Mouse (Mus musculus) adrenal gland, adult 2 months (tissue): ENCODE measurements around the gene Tbc1d16. TPM values are rescaled to one million over a fixed set of nuclear protein-coding genes. Genes with fewer than 3 reads are reported as not detected.
A peak's percentile ranks its signal among the peaks of the same experiment; 100 is the strongest.

Source experiments
- DNase-seq: peaks from one replicate; pipeline ENCODE4 v3.0.0; 2021
- polyA plus RNA-seq: library from polyadenylated mRNA; depleted of rRNA; stranded (reverse); fragments of >200 nt; gene quantifications from 2 replicates; pipeline ENCODE4 v1.2.3, GENCODE M21; 2012
- total RNA-seq, 2 experiments: library from RNA; stranded (reverse); gene quantifications; 2 replicates each; pipeline ENCODE4 v1.2.3; 2021

The Tbc1d16 gene
- total and polyA plus RNA-seq, 3 experiments: 6.2 to 24.5 (median 12.8) TPM

- DNase-seq: no peak
These were observed 20.3 kb downstream of the Tbc1d16 start for GRCm38 (mm10) chr11:119207986-119208385.

GRCm38 (mm10) chr11:119206562-119206961 lies 21.7 kb downstream of the Tbc1d16 start:
- peak; percentile 77 for DNase-seq

- DNase-seq: no peak
These were observed 22.6 kb downstream of the Tbc1d16 start for GRCm38 (mm10) chr11:119205738-119206137.

DNA sequence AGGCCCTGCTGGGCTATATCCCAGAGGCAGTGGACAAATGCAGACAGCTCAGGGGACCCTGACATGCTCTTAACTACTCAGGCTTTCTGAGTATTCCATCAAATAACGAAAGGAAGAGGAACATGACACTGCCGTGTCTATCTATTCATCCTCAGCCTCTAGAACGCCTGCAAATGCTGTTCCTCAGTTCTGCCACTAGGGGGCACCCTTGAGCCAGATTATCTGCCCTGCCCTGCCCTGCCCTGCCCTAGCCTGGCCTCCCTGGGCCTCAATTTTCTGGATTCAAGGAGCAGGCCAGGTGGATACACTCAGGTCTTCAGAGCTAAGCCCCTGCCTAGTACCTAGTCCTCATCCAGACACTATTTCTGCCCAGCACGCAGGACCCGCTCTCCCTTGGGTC lies 24.9 kb downstream of the Tbc1d16 start:
- no peak for DNase-seq

DNA sequence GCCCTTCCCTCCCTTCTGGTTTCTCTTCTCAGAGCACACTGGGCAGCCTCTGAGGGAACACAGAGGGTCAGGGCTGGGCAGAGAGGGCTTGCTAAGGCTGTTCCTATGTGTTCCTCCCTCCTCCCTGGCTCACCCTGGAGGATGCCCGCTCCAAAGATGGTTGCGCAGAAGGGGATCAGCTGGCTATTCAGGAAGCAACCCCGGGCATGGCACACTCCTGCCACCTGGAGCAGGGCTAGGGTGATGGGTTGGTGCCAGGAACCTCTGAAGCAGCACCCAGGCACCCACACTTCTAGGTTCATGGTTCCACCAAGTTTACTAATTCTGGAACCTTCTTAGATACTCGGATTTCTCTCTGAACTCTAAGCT lies 29.1 kb downstream of the Tbc1d16 start:
- no peak for DNase-seq

GRCm38 (mm10) chr11:119198564-119199232 lies 29.6 kb downstream of the Tbc1d16 start:
- no peak for DNase-seq

DNA sequence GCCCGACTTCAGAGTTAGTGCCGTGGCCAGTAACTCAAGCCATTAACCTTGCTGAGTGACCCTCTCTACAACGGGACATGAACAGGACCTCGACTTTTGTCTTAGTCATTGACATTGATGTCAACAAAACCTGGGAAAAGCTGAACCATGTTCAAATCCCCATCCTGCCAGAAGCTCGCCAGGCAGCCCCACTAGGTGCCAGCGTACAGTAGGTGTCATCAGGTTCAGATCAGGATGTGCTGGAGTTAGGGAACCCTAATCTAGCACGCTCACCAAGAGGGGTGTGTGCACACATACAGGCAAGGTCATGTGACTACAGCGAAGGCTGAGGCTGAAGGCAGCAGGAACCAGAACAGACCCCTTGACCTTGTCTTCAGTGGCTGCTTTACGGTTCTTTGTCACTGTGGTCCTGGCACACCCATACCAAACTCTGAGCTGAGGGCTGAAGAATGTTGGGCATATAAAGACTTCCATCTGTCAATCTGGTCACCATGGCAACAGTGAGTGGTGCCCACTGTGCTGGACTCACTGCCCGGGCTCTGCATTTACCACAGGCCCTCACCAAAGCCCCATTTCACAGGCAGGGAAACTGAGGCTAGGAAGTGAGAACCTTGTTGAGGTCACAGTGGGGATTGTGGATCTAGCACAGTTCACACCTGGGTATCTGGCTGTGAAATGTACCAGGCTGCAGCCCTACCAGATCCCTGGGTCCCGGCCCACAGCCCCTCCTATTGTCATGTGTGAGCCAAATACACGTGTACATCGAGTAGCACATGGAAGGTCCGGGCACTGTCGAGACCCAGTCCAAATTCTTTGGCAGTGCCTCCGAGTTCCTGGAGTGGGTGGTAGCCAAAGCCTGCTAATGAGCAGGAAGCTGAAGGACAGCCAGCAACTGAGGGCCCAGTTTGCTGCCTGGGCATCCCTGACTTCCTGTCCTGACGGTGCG lies 30.4 kb downstream of the Tbc1d16 start:
- DNase-seq: no peak

GRCm38 (mm10) chr11:119192605-119193004 lies 35.7 kb downstream of the Tbc1d16 start:
- no peak for DNase-seq

- no peak for DNase-seq
These were observed 36.1 kb downstream of the Tbc1d16 start for GRCm38 (mm10) chr11:119192176-119192575.

GRCm38 (mm10) chr11:119191606-119192081 lies 36.7 kb downstream of the Tbc1d16 start:
- DNase-seq: peak; percentile 82

DNA sequence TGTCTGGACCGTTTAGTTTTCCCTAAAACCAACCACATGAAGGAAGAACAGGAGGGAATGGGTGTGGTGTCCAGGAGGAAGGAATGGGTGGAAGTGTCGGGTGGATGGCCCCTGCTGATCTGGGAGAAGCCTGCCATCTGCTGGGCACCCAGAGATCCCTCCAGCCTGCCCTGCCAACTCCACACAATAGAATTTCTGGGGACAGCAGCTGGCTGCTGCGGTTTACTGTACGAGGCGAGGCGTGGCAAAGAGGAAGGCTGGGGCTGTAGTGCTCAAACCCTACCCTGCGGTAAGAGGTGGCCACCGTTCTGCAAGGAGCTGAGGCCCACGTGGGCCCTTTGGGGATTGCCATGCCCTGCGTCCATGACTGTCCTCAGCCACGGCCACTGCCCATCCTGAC lies 37.8 kb downstream of the Tbc1d16 start:
- peak; percentile 88 for DNase-seq

DNA sequence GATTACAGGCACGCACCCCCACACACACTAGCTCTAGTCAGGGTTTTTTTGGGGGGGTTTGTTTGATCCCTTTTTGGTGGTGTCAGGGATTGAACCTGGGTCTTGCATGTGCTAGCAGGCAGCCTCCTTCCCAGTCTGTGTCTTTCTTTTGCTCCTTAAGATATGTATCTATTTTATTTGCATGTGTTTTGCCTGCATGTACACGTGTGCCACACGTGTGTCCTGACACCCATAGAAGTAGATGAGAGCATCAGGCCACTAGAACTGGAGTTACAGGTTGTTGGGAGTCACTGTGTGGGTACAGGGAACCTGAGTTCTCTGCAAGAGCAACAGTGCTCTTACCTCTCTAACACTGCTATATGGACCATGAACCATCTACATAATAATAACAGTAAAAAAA lies 39.0 kb downstream of the Tbc1d16 start:
- no peak for DNase-seq

DNA sequence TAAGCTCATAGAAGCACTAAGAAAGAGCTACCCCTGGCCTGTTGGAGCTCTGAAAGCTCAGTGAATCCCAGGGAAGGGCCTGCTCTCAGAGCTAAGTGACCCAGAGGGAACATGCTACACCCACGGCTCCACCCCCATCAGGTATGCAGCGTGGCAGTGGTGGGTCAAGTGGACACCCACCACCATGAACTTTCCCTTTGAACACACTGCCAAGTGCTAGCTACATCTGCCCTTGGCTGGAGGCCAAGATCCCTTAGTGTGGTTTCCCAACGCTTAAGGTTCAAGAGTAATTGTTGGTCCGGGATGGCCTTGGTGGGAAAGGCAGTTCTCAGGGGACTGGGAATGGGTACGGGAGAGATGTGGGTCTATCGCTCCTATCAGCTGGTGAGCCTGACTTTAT lies 39.9 kb downstream of the Tbc1d16 start:
- peak; percentile 81 for DNase-seq

DNA sequence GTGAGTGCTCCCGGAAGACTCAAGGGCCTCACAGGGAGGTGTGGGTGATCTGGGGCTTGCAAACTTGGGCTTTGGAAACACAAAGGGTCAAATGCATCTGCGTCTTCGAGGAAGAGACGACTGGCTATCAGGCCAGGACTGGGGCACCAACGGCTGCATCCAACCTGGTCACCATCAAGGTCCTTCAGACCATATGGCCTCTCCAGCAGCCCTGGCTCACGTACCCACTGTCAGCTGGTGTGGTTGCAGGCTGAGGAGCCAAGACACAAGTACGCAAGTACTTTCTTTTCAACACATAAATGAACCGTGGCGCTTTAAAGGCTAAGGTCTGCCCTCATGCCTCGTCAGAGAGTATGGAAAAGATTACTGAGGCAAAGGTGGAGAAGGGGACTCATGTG lies 40.5 kb downstream of the Tbc1d16 start:
- no peak for DNase-seq

DNA sequence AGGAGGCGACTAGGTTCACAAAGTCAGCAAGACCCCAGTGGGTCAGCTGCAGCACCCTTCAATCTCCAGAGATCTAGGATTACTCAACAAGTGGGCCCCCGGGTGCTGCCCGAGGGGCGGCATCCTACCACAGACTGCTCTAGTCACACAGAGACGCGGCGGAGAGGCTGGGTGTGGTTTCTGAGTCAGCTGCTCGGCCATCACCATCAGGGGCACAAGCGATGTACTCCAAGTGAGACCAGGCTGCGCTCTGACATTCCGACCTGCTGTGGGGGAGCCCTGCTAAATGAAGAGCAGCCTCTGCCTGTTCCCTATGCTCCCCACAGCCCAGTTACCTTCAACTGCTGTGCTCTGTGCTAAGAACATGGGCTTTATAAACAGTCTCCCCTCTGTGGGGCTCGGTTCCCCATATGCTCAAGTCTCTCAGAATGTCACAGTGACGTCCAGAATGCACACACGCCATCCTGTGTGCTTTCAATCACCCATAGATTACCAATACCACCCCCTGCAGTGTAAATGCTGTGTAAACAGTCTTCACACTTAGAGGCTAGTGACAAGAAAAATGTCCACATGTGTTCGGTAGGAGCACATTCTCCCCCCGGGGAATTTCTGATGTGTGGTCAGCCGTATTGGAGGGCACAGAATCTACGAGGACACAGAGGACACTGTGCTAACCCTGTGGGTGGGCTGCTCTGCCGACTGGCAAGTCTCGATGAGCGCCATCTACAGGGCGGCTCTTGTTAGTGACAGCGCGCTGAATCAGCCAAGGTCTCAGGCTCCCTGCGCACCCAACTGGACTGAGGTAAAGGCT lies 41.1 kb downstream of the Tbc1d16 start:
- peak; percentile 90 for DNase-seq

DNA sequence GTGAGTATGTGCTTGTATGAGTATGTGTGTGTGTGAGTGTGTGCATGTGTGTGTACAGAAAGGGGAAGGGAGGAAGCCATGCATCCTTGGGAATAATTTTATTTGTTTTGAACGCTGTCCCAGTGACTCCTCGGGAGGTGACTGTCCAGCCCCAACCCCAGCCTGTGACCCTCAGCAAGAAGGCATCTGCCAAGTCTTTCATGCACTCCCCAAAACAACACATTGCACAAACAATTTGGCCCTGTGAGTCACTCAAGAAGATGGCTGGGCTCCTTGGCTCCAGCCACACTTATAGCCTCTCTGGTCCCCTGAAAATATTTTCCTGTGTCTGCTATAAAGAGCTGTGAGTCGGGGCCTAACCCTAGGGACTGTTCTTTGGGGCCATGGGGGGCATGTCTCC lies 41.9 kb downstream of the Tbc1d16 start:
- peak; percentile 88 for DNase-seq

GRCm38 (mm10) chr11:119183684-119184310 lies 44.5 kb downstream of the Tbc1d16 start:
- DNase-seq: peak; percentile 27

GRCm38 (mm10) chr11:119181861-119182395 lies 46.4 kb downstream of the Tbc1d16 start:
- no peak for DNase-seq

- DNase-seq: no peak
These were observed 47.3 kb downstream of the Tbc1d16 start for GRCm38 (mm10) chr11:119180824-119181582.

- no peak for DNase-seq
These were observed 50.0 kb downstream of the Tbc1d16 start for GRCm38 (mm10) chr11:119178317-119178716.
